Mouse (Mus musculus) c-Kit-positive CD71-positive TER-119-positive erythroid progenitor cells, embryonic 14.5 days (primary cell): ENCODE results near the gene Grk5.
A peak's percentile ranks its signal among the peaks of the same experiment; 100 is the strongest.
"Not testable (repeated sequence)": the region's sequence is repeated elsewhere in the genome, so short reads cannot be mapped to it uniquely, and the experiment has no call there.

ENCODE experiments used
- DNase-seq: peaks from one replicate; pipeline ENCODE4 v3.0.0-alpha.2; 2013; ENCODE audit warnings: low spot score

Grk5 gene

GRCm38 (mm10) chr19:60889714-60890315 is at the start of gene Grk5:
TSS of gene Grk5 (plus strand) at chr19:60889749.
- peak; percentile 91 for DNase-seq

- peak; percentile 51 for DNase-seq
Observed at GRCm38 (mm10) chr19:60843324-60843723, 46.2 kb upstream of the Grk5 start.

GRCm38 (mm10) chr19:60845731-60846130 is 43.8 kb upstream of the Grk5 start:
- no peak for DNase-seq

- peak; percentile 89 for DNase-seq
Observed at GRCm38 (mm10) chr19:60860868-60861700, 28.5 kb upstream of the Grk5 start, which contains the start of gene Sfxn4. TSS of gene Sfxn4 (minus strand) at chr19:60861479.

GRCm38 (mm10) chr19:60866169-60866568 is 23.4 kb upstream of the Grk5 start:
- not testable (repeated sequence) for DNase-seq

GRCm38 (mm10) chr19:60870489-60870888 is 19.1 kb upstream of the Grk5 start:
- no peak for DNase-seq

- no peak for DNase-seq
Observed at GRCm38 (mm10) chr19:60871366-60871765, 18.2 kb upstream of the Grk5 start.

GRCm38 (mm10) chr19:60872272-60872671 is 17.3 kb upstream of the Grk5 start:
- peak; percentile 76 for DNase-seq

GRCm38 (mm10) chr19:60873501-60873900 is 16.0 kb upstream of the Grk5 start:
- DNase-seq = peak; percentile 48

- peak; percentile 97 for DNase-seq
Observed at GRCm38 (mm10) chr19:60874064-60874694, 15.4 kb upstream of the Grk5 start, which contains the start of gene Prdx3. TSS of gene Prdx3 (minus strand) at chr19:60874556.

GRCm38 (mm10) chr19:60883129-60883528 is 6.4 kb upstream of the Grk5 start:
- no peak for DNase-seq

GRCm38 (mm10) chr19:60887637-60888036 is 1.9 kb upstream of the Grk5 start:
- DNase-seq = peak; percentile 65

GRCm38 (mm10) chr19:60889101-60889713 is 342 bp upstream of the Grk5 start:
- DNase-seq = peak; percentile 52

GRCm38 (mm10) chr19:60890391-60891122 is 1.0 kb downstream of the Grk5 start:
- DNase-seq = no peak

- no peak for DNase-seq
Observed at GRCm38 (mm10) chr19:60891123-60891470, 1.5 kb downstream of the Grk5 start.

- DNase-seq = peak; percentile 69
Observed at GRCm38 (mm10) chr19:60891934-60892547, 2.5 kb downstream of the Grk5 start.

- no peak for DNase-seq
Observed at GRCm38 (mm10) chr19:60895251-60895880, 5.8 kb downstream of the Grk5 start.

GRCm38 (mm10) chr19:60903139-60903538 is 13.6 kb downstream of the Grk5 start:
- no peak for DNase-seq

- no peak for DNase-seq
Observed at GRCm38 (mm10) chr19:60903971-60904370, 14.4 kb downstream of the Grk5 start.

GRCm38 (mm10) chr19:60905477-60905876 is 15.9 kb downstream of the Grk5 start:
- DNase-seq = no peak

GRCm38 (mm10) chr19:60910304-60910703 is 20.8 kb downstream of the Grk5 start:
- DNase-seq = no peak
